Mouse (Mus musculus) MEL (cell line): ENCODE measurements at regions not wholly inside any gene's neighbourhood (a gene's known extent, or its start where the extent isn't known, plus 50 kb on each side); places are given as distances from the start of the nearest gene placed in this dataset.

ENCODE experiments used
- DNase-seq: peaks from one replicate; pipeline ENCODE4 v3.0.0; 2011; ENCODE audit warnings: low read depth, low spot score
- H3K27ac ChIP-seq: 2 replicates; pipeline ENCODE4 v1.5.1; 2012; ENCODE audit warnings: low read depth, mild to moderate bottlenecking, control low read depth, low read length, moderate library complexity; ENCODE audit not compliant: control insufficient read depth
- H3K27me3 ChIP-seq, 2 experiments: fragments of 150-350 bp in 1 of 2; sonication (generic) in 1 of 2; 2 replicates each; pipeline ENCODE4 v1.6.1; 2012; ENCODE audit warnings: low read length in 2 of 2, mild to moderate bottlenecking in 2 of 2, improper control_type of control experiment in 1 of 2, moderate library complexity in 1 of 2; ENCODE audit not compliant: insufficient read depth in 2 of 2, control insufficient read depth in 1 of 2
- H3K36me3 ChIP-seq, 2 experiments: 2 replicates each; pipeline ENCODE4 v1.6.1; 2012 to 2014; ENCODE audit warnings: low read length in 2 of 2, improper control_type of control experiment in 1 of 2, inconsistent platforms in 1 of 2, mild to moderate bottlenecking in 1 of 2; ENCODE audit not compliant: insufficient read depth in 2 of 2, control insufficient read depth in 1 of 2
- H3K4me1 ChIP-seq, 2 experiments: fragments of 150-350 bp in 1 of 2; sonication (generic) in 1 of 2; 2 replicates each; pipeline ENCODE4 v1.6.1; 2012; ENCODE audit warnings: low read length in 2 of 2, improper control_type of control experiment in 1 of 2, mild to moderate bottlenecking in 1 of 2; ENCODE audit not compliant: insufficient read depth in 2 of 2, control insufficient read depth in 1 of 2
- H3K4me3 ChIP-seq, 2 experiments: fragments of 150-350 bp in 1 of 2; sonication (generic) in 1 of 2; 2 replicates each; pipeline ENCODE4 v1.5.1; 2012; ENCODE audit warnings: low read depth in 2 of 2, low read length in 2 of 2, mild to moderate bottlenecking in 2 of 2, moderate library complexity in 2 of 2, control low read depth in 1 of 2, improper control_type of control experiment in 1 of 2; ENCODE audit not compliant: control insufficient read depth in 1 of 2, insufficient read depth in 1 of 2
- H3K79me2 ChIP-seq: 2 replicates; pipeline ENCODE4 v1.6.1; 2012; ENCODE audit warnings: mild to moderate bottlenecking, low read length, moderate library complexity; ENCODE audit not compliant: control insufficient read depth, poor library complexity, insufficient read depth
- H3K9ac ChIP-seq: 2 replicates; pipeline ENCODE4 v1.6.1; 2012; ENCODE audit warnings: low read depth, mild to moderate bottlenecking, control low read depth, low read length, moderate library complexity; ENCODE audit not compliant: control insufficient read depth, poor library complexity, severe bottlenecking
- H3K9me3 ChIP-seq: fragments of 150-350 bp; sonication (generic); replicated peaks from 2 replicates; pipeline ENCODE4 v1.6.1; 2012; ENCODE audit warnings: mild to moderate bottlenecking, low read length, improper control_type of control experiment, moderate library complexity; ENCODE audit not compliant: insufficient read depth
- BHLHE40 ChIP-seq: IDR thresholded peaks from 2 replicates; pipeline ENCODE4 v1.6.1; 2012; ENCODE audit warnings: low read depth, mild to moderate bottlenecking, inconsistent platforms, low read length, improper control_type of control experiment, borderline replicate concordance
- EP300 ChIP-seq, 2 experiments: IDR thresholded peaks; 2 replicates each; pipeline ENCODE4 v1.6.1; 2011; ENCODE audit warnings: improper control_type of control experiment in 2 of 2, low read length in 2 of 2, low read depth in 1 of 2, mild to moderate bottlenecking in 1 of 2
- ETS1 ChIP-seq: IDR thresholded peaks from 2 replicates; pipeline ENCODE4 v1.6.1; 2012; ENCODE audit warnings: low read depth, mild to moderate bottlenecking, inconsistent platforms, low read length, improper control_type of control experiment, moderate library complexity
- GABPA ChIP-seq: IDR thresholded peaks from 2 replicates; pipeline ENCODE4 v1.6.1; 2012; ENCODE audit warnings: low read depth, mild to moderate bottlenecking, inconsistent platforms, low read length, improper control_type of control experiment, moderate library complexity
- GATA1 ChIP-seq: IDR thresholded peaks from 2 replicates; pipeline ENCODE4 v1.6.1; 2011; ENCODE audit warnings: low read depth, low read length, improper control_type of control experiment
- JUND ChIP-seq: IDR thresholded peaks from 2 replicates; pipeline ENCODE4 v1.6.1; 2011; ENCODE audit warnings: low read depth, mild to moderate bottlenecking, improper control_type of control experiment, low read length
- KAT2A ChIP-seq: conservative IDR thresholded peaks from 2 replicates; pipeline ENCODE4 v1.6.1; 2012; ENCODE audit warnings: low read depth, low read length, improper control_type of control experiment, inconsistent platforms
- MAFK ChIP-seq: IDR thresholded peaks from 2 replicates; pipeline ENCODE4 v1.6.1; 2011; ENCODE audit warnings: low read depth, mild to moderate bottlenecking, low read length, improper control_type of control experiment, borderline replicate concordance
- MXI1 ChIP-seq: IDR thresholded peaks from 2 replicates; pipeline ENCODE4 v1.6.1; 2011; ENCODE audit warnings: mild to moderate bottlenecking, low read depth, low read length, improper control_type of control experiment
- MYC ChIP-seq: IDR thresholded peaks from 2 replicates; pipeline ENCODE4 v1.6.1; 2011; ENCODE audit warnings: low read depth, mild to moderate bottlenecking, low read length, improper control_type of control experiment, moderate library complexity
- NELFE ChIP-seq: IDR thresholded peaks from 2 replicates; pipeline ENCODE4 v1.6.1; 2011; ENCODE audit warnings: low read depth, low read length, improper control_type of control experiment
- NRF1 ChIP-seq: IDR thresholded peaks from 2 replicates; pipeline ENCODE4 v1.6.1; 2014; ENCODE audit warnings: low read depth, mild to moderate bottlenecking, inconsistent platforms, low read length, improper control_type of control experiment, moderate library complexity; ENCODE audit not compliant: poor library complexity, insufficient read depth, severe bottlenecking
- POLR2A ChIP-seq, 2 experiments: IDR thresholded peaks; 2 replicates each; pipeline ENCODE4 v1.6.1; 2011 to 2012; ENCODE audit warnings: low read length in 2 of 2, mild to moderate bottlenecking in 2 of 2, control low read depth in 1 of 2, improper control_type of control experiment in 1 of 2, low read depth in 1 of 2, moderate library complexity in 1 of 2; ENCODE audit not compliant: control insufficient read depth in 1 of 2, insufficient read depth in 1 of 2, poor library complexity in 1 of 2
- POLR2AphosphoS5 ChIP-seq: IDR thresholded peaks from 2 replicates; pipeline ENCODE4 v1.6.1; 2012; ENCODE audit warnings: low read depth, borderline replicate concordance, mild to moderate bottlenecking, inconsistent platforms, low read length, moderate library complexity, mixed read lengths
- RAD21 ChIP-seq: IDR thresholded peaks from 2 replicates; pipeline ENCODE4 v1.6.1; 2011; ENCODE audit warnings: mild to moderate bottlenecking, low read depth, low read length, improper control_type of control experiment
- SIN3A ChIP-seq: IDR thresholded peaks from 2 replicates; pipeline ENCODE4 v1.6.1; 2012; ENCODE audit warnings: low read length, improper control_type of control experiment, inconsistent platforms
- SMC3 ChIP-seq: IDR thresholded peaks from 2 replicates; pipeline ENCODE4 v1.6.1; 2011; ENCODE audit warnings: low read depth, low read length, improper control_type of control experiment
- TAL1 ChIP-seq: IDR thresholded peaks from 2 replicates; pipeline ENCODE4 v1.6.1; 2012; ENCODE audit warnings: mild to moderate bottlenecking, inconsistent platforms, low read length, moderate library complexity, mixed read lengths
- TBP ChIP-seq: IDR thresholded peaks from 2 replicates; pipeline ENCODE4 v1.8.0; 2011; ENCODE audit warnings: low read depth, low read length, improper control_type of control experiment
- TCF12 ChIP-seq: IDR thresholded peaks from 2 replicates; pipeline ENCODE4 v1.6.1; 2014; ENCODE audit warnings: low read depth, mild to moderate bottlenecking, inconsistent platforms, low read length, improper control_type of control experiment, moderate library complexity
- UBTF ChIP-seq: IDR thresholded peaks from 2 replicates; pipeline ENCODE4 v1.6.1; 2012; ENCODE audit warnings: low read depth, mild to moderate bottlenecking, inconsistent platforms, low read length, improper control_type of control experiment, moderate library complexity, borderline replicate concordance; ENCODE audit not compliant: insufficient read depth
- USF1 ChIP-seq: IDR thresholded peaks from 2 replicates; pipeline ENCODE4 v1.6.1; 2014; ENCODE audit warnings: low read depth, mild to moderate bottlenecking, inconsistent platforms, low read length, improper control_type of control experiment, moderate library complexity
- ZC3H11A ChIP-seq: IDR thresholded peaks from 2 replicates; pipeline ENCODE4 v1.6.1; 2012; ENCODE audit warnings: low read depth, mild to moderate bottlenecking, inconsistent platforms, low read length, improper control_type of control experiment
- ZNF384 ChIP-seq: IDR thresholded peaks from 2 replicates; pipeline ENCODE4 v1.6.1; 2012; ENCODE audit warnings: low read depth, mild to moderate bottlenecking, inconsistent platforms, low read length, improper control_type of control experiment

- Histone ChIP-seq H3K36me3 (no peaks in the 10 kb centered on the region), H3K27me3 (no peaks in the 10 kb centered on the region), H3K4me1 (no peaks in the 10 kb centered on the region), H3K4me3 (no peak overlapping the region), H3K79me2 (no peaks in the 10 kb centered on the region), H3K9me3 (no peaks in the 10 kb centered on the region), H3K27ac (no peak overlapping the region)
- DNase-seq: no peak
- TF ChIP-seq ZC3H11A (no peak), NELFE (no peak), GABPA (no peak), SIN3A (no peak), SMC3 (no peak), GATA1 (no peak), USF1 (no peak), UBTF (no peak), TCF12 (no peak), JUND (no peak), TAL1 (no peak), TBP (no peak), MYC (no peak), BHLHE40 (no peak), KAT2A (no peak)
- TF ChIP-seq, all 39 proteins: peak for 0
- H3K9ac ChIP-seq: no peak overlapping the region
Measured at GRCm38 (mm10) chr16:53063061-53063460, 609.2 kb upstream of the Alcam start.

DNA sequence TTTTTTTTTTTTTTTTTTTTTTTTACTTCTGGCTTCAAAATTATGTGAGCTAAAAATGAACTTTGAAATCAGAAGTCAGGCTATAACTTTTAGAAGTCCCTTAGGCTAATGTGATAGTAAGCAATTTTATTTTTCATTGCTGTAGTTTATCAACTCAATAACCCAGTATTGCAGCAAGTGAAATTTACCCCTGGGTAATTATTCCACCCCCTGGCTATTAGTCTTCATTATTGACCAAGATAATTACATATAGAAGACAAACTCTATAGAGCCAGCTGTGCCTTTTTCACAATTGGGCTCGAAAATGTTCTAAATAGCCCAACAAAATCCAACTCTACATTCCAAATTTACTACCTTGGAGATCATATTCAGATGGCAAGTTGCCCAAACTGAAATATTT lies 572.2 kb upstream of the Alcam start:
- no peaks in the 10 kb centered on the region for H3K36me3 ChIP-seq
- H3K9ac ChIP-seq: no peak overlapping the region
- no peaks in the 10 kb centered on the region for H3K9me3 ChIP-seq
- TF ChIP-seq EP300 (IDR thresholded peaks at IDR 0.05; ENCODE audit: low read depth in 1 of 2, low read length in 2 of 2) (no peak), TBP (no peak), MAFK (no peak), RAD21 (no peak), JUND (no peak), ZNF384 (no peak), POLR2AphosphoS5 (no peak), ETS1 (no peak), KAT2A (no peak), UBTF (no peak), NELFE (no peak), TCF12 (no peak), SMC3 (no peak), POLR2A (IDR thresholded peaks at IDR 0.05; ENCODE audit: control insufficient read depth in 1 of 2, insufficient read depth in 1 of 2, low read depth in 1 of 2, low read length in 2 of 2, poor library complexity in 1 of 2) (no peak), MXI1 (no peak), ZC3H11A (no peak), NRF1 (no peak), GATA1 (no peak)
- H3K27me3 ChIP-seq: no peaks in the 10 kb centered on the region
- no peak overlapping the region for H3K4me3 ChIP-seq
- no peaks in the 10 kb centered on the region for H3K4me1 ChIP-seq
- no peak overlapping the region for H3K27ac ChIP-seq
- DNase-seq: no peak
- no peaks in the 10 kb centered on the region for H3K79me2 ChIP-seq
